Mouse (Mus musculus): ENCODE data around the gene Tsg101. TPM values are rescaled to one million over a fixed set of nuclear protein-coding genes. Genes with fewer than 3 reads are reported as not detected.

Gene Tsg101
- total and polyA plus RNA-seq, 2 experiments from 2014 or later, result 147 to 384 TPM

GRCm38 (mm10) chr7:46853365-46853764 lies 66.4 kb downstream of the Tsg101 start:
- H3K4me3 ChIP-seq (ENCODE audit: low read depth, low read length), result no peak overlapping the region
- H3K9ac ChIP-seq, result no peak overlapping the region
- no peak overlapping the region for H3K4me2 ChIP-seq (ENCODE audit: low read depth)
- 83% methylated on average over 9 of the region's 9 CpGs for WGBS
- peaks cover 57% of the 10 kb centered on the region for H3K36me3 ChIP-seq (ENCODE audit: insufficient read depth)
- no peak for DNase-seq
- no peaks in the 10 kb centered on the region for H3K27me3 ChIP-seq (ENCODE audit: insufficient read depth, low read length)
- no peaks in the 10 kb centered on the region for H3K9me3 ChIP-seq (ENCODE audit: low read length)
- H3K27ac ChIP-seq (ENCODE audit: low read depth, low read length), result no peak overlapping the region
- no peaks in the 10 kb centered on the region for H3K4me1 ChIP-seq (ENCODE audit: insufficient read depth)
- no peak for TF ChIP-seq CTCF (IDR thresholded peaks at IDR 0.05; ENCODE audit: low read depth)
- no peak for ATAC-seq

DNA sequence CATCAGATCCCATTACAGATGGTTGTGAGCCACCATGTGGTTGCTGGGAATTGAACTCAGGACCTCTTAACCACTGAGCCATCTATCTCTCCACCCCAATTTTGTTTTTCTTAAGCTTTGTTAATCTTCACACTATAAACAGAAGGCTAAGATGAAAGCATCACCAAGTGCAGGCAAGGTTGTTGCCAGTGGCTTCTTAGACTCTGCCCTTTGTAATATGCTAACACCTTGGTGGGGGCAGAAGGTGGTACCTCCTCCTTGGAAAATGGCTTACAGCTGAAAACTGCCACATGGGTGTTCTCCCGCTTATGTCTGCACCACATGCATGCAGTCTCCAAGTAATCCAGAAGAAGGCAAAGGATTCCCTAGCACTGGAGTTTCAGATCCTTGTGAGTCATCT lies 67.1 kb downstream of the Tsg101 start:
- H3K4me2 ChIP-seq (ENCODE audit: low read depth), result no peak overlapping the region
- H3K27ac ChIP-seq (ENCODE audit: low read depth, low read length), result no peak overlapping the region
- peaks cover 57% of the 10 kb centered on the region for H3K36me3 ChIP-seq (ENCODE audit: insufficient read depth)
- H3K9ac ChIP-seq, result no peak overlapping the region
- H3K4me3 ChIP-seq (ENCODE audit: low read depth, low read length), result no peak overlapping the region
- no peaks in the 10 kb centered on the region for H3K27me3 ChIP-seq (ENCODE audit: insufficient read depth, low read length)
- ATAC-seq (no peak), DNase-seq (no peak)
- TF ChIP-seq CTCF (IDR thresholded peaks at IDR 0.05; ENCODE audit: low read depth), result no peak
- H3K4me1 ChIP-seq (ENCODE audit: insufficient read depth), result no peaks in the 10 kb centered on the region
- H3K9me3 ChIP-seq (ENCODE audit: low read length), result no peaks in the 10 kb centered on the region
- whole genome bisulfite sequencing, result 88% methylated on average over 1 of the region's 1 CpGs

GRCm38 (mm10) chr7:46851026-46851425 lies 68.7 kb downstream of the Tsg101 start:
- Histone ChIP-seq H3K27ac (ENCODE audit: low read depth, low read length) (no peak overlapping the region), H3K9ac (no peak overlapping the region), H3K4me1 (ENCODE audit: insufficient read depth) (0 out of 2 replicates have a peak, but pooled peaks cover 4% of the 10 kb centered on the region), H3K4me2 (ENCODE audit: low read depth) (no peak overlapping the region), H3K27me3 (ENCODE audit: insufficient read depth, low read length) (no peaks in the 10 kb centered on the region), H3K36me3 (ENCODE audit: insufficient read depth) (peaks cover 57% of the 10 kb centered on the region), H3K4me3 (ENCODE audit: low read depth, low read length) (no peak overlapping the region), H3K9me3 (ENCODE audit: low read length) (no peaks in the 10 kb centered on the region)
- WGBS, result 56% methylated on average over 7 of the region's 7 CpGs
- DNase-seq (no peak), ATAC-seq (no peak)
- TF ChIP-seq CTCF (IDR thresholded peaks at IDR 0.05; ENCODE audit: low read depth), result peak; percentile 28

GRCm38 (mm10) chr7:46849287-46849686 lies 70.5 kb downstream of the Tsg101 start:
- H3K4me2 ChIP-seq (ENCODE audit: low read depth), result no peak overlapping the region
- ATAC-seq (no peak), DNase-seq (no peak)
- no peak overlapping the region for H3K9ac ChIP-seq
- H3K27ac ChIP-seq (ENCODE audit: low read depth, low read length), result no peak overlapping the region
- H3K27me3 ChIP-seq (ENCODE audit: insufficient read depth, low read length), result no peaks in the 10 kb centered on the region
- no peak overlapping the region for H3K4me3 ChIP-seq (ENCODE audit: low read depth, low read length)
- TF ChIP-seq CTCF (IDR thresholded peaks at IDR 0.05; ENCODE audit: low read depth), result no peak
- H3K4me1 ChIP-seq (ENCODE audit: insufficient read depth), result 0 out of 2 replicates have a peak, but pooled peaks cover 4% of the 10 kb centered on the region
- peaks cover 49% of the 10 kb centered on the region for H3K36me3 ChIP-seq (ENCODE audit: insufficient read depth)
- WGBS, result 74% methylated on average over 5 of the region's 5 CpGs
- H3K9me3 ChIP-seq (ENCODE audit: low read length), result no peaks in the 10 kb centered on the region

DNA sequence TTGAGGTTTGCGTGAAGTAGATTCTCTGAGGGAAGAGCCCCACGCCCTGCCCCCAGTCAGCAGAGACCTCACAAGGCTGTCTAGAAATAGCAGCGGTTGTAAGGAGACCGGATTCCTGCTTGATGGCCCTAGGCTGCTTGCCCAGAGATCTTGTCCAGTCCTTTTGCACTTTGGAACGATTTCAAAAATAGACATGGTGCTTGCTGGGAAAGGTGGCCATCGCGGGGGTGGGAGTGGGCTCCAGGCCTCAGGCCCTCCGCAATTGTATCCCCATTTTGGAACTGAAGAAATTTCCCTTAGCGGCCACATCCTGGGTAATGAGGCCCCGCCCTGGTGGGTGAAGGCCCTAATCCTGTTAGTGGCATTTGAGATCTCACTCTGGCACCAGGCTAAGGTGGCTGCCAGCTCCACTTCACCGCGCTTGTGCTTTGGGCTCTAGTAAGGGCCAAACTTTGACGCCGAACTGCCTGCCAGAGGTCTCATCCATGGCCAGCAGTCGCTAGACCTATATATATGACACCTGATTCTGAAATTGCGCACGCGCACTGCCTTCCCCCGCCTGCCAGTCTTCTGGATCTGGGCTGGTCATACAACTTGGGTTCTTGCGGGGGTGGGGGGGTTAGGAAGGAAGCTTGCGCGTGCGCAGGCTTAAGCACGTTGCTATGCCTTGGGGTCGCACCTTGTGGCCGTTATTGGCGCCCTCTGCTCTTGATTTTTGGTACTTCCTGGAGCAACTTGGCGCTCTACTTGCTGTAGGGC lies 73.1 kb downstream of the Tsg101 start:
- peak overlapping the region; percentile 88 for H3K4me2 ChIP-seq (ENCODE audit: low read depth)
- ATAC-seq, result peak; percentile 65
- H3K9me3 ChIP-seq (ENCODE audit: low read length), result no peaks in the 10 kb centered on the region
- WGBS, result 1% methylated on average over 28 of the region's 28 CpGs
- peak; percentile 54 for TF ChIP-seq CTCF (IDR thresholded peaks at IDR 0.05; ENCODE audit: low read depth)
- H3K27ac ChIP-seq (ENCODE audit: low read depth, low read length), result peak overlapping the region; percentile 83
- no peaks in the 10 kb centered on the region for H3K27me3 ChIP-seq (ENCODE audit: insufficient read depth, low read length)
- DNase-seq, result peak; percentile 87
- H3K36me3 ChIP-seq (ENCODE audit: insufficient read depth), result peaks cover 25% of the 10 kb centered on the region
- peak overlapping the region; percentile 71 for H3K9ac ChIP-seq
- peak overlapping the region; percentile 61 for H3K4me3 ChIP-seq (ENCODE audit: low read depth, low read length)
- 0 out of 2 replicates have a peak, but pooled peaks cover 4% of the 10 kb centered on the region for H3K4me1 ChIP-seq (ENCODE audit: insufficient read depth)

DNA sequence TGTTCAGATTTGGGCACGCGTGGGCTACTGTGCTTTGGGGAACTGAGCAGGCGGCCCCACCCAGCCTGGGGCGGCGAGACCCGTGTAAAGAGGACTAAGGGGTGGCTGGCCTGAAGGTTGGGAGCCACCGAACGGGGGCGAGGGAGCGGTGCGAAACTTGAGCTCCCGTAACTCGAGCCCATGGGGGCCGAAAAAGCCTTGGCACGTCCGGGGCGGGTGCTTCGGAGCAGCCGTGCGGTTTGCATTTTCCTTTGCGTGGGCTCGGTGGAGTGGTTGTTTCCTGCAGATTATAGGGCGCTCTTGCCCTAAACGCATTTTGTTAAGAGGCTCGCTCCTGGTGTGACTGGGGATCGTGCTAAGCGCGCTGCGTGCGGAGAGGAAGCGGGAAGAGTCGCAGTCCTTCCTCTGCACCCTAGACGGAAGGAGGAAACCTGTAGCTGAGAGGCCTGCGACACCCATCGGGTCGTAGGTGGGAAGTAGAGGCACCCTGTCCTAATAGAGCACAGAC lies 73.7 kb downstream of the Tsg101 start:
- Histone ChIP-seq H3K4me1 (ENCODE audit: insufficient read depth) (0 out of 2 replicates have a peak, but pooled peaks cover 4% of the 10 kb centered on the region), H3K9ac (peak overlapping the region; percentile 71), H3K27ac (ENCODE audit: low read depth, low read length) (peak overlapping the region; percentile 83), H3K27me3 (ENCODE audit: insufficient read depth, low read length) (no peaks in the 10 kb centered on the region), H3K9me3 (ENCODE audit: low read length) (no peaks in the 10 kb centered on the region), H3K4me2 (ENCODE audit: low read depth) (peak overlapping the region; percentile 88), H3K4me3 (ENCODE audit: low read depth, low read length) (peak overlapping the region; percentile 61), H3K36me3 (ENCODE audit: insufficient read depth) (peaks cover 19% of the 10 kb centered on the region)
- peak; percentile 4; the same call in 1 of the 2 replicates for TF ChIP-seq CTCF (IDR thresholded peaks at IDR 0.05; ENCODE audit: low read depth)
- DNase-seq (peak; percentile 55), ATAC-seq (peak; percentile 7; the same call in 1 of the 2 replicates)
- 2% methylated on average over 36 of the region's 36 CpGs for WGBS
